Mouse (Mus musculus): ENCODE results near the gene Eif3k. TPM values are rescaled to one million over a fixed set of nuclear protein-coding genes. Genes with fewer than 3 reads are reported as not detected.

The Eif3k gene
- polyA plus RNA-seq (2015; fragmentation: Nextera tagmentation; extraction: Ambion mirVana): 279 TPM in 2 replicates

DNA sequence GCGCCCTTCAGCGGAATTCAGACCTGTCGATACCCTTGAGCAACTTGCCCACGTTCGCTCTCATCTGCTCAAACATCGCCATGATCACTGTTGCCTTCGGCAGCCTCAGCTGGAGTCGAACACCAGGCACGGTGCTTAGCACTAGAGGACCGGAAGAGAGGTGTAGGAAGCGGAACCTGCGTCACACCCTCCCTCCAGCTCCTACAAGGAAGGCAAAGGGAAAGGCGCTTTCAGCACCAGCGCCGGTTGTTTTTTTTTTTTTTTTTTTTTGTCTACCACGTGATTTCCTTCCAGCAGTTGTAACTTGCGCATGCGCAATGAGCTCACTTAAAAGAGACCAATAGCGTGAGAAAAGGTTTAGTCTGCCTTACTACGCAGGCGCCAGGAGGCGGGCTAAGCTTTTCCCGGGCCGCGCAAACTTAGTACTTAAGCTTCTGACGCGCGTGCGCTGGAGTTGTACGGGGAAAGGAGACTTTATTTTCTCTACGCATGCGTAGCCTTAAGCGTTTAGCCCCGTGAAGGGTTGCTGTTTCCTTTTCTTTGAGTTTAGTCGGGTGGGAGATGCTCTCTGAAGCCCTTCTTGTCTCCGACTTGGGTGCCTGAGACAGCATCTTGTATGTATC is at the start of gene Eif3k, which contains the start of gene Map4k1:
Gene Eif3k (minus strand): TSS at position 214 of the 623 bp plus-strand sequence.
Gene Map4k1 (plus strand): TSS at position 400 of the 623 bp plus-strand sequence.
- Histone ChIP-seq H3K9ac (ENCODE audit: low read depth, low read length) (peak within 1 kb of the TSS; percentile 79), H3K9me3 (replicated peaks; ENCODE audit: control insufficient read depth, low read length, poor library complexity, severe bottlenecking) (no peaks in the 10 kb centered on the region), H3K4me2 (ENCODE audit: low read length) (peak within 1 kb of the TSS; percentile 99), H3K4me1 (ENCODE audit: control insufficient read depth, insufficient read depth, low read length) (peaks cover 17% of the 10 kb centered on the region), H3K4me3 (ENCODE audit: low read depth, low read length) (peak within 1 kb of the TSS; percentile 77), H3K27ac (ENCODE audit: low read length) (peak within 1 kb of the TSS; percentile 77), H3K27me3 (ENCODE audit: control insufficient read depth, insufficient read depth, low read depth, low read length) (no peaks in the 10 kb centered on the region), H3K36me3 (ENCODE audit: control insufficient read depth, insufficient read depth, low read length) (peaks cover 11% of the 10 kb centered on the region; the same call in 1 of the 2 replicates)
- ATAC-seq: peak; percentile 97
- under 1% methylated on average over 34 of the region's 36 CpGs for WGBS

DNA sequence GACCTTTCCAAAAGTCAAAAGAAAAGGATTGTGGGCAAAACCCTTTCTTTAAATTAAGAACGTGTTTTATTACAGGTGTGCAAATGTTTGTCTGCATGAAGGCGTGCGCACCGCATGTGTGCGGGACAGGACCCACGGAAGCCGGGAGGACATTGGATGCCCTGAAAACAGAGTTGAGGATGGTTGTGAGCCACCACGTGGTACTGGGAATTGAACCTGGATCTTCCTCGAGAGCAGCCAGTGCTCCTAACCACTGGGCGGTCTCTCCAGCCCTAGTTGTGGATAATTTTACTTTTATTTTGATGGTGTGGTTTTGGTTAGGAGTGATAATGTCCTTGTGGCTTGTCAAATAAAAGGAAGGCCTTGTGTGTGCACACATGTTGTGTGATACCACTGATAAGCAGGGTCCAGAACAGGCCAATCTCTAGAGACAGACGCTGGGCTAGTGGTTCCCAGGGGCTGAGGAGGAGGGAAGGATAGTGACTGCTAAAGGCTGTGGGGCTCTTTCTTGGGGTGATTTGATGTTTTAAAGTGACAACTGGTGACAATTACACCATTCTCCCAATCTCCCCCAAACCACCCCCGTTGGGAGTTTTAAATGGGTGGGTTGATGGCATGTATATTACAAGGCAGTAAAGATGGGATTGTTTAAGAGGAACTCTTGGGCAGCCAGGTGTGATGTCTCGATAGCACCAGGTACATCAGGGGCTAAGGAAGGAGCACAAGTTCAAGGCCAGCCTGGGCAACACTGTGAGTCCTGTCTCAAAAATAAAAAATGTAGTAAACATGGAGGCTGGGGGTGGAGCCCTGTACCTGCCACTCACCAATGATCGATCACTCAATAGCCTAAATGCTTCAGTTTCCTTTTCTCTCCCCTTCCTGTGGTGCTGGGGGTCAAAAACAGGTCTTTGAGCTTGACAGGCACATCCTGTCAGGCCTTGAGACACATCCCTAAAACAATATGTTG is 48.3 kb upstream of the Eif3k start:
- Histone ChIP-seq H3K27ac (ENCODE audit: low read length) (no peak overlapping the region), H3K4me3 (ENCODE audit: low read depth, low read length) (no peak overlapping the region), H3K4me2 (ENCODE audit: low read length) (no peak overlapping the region), H3K4me1 (ENCODE audit: control insufficient read depth, insufficient read depth, low read length) (no peaks in the 10 kb centered on the region), H3K27me3 (ENCODE audit: control insufficient read depth, insufficient read depth, low read depth, low read length) (no peaks in the 10 kb centered on the region), H3K9me3 (replicated peaks; ENCODE audit: control insufficient read depth, low read length, poor library complexity, severe bottlenecking) (no peaks in the 10 kb centered on the region), H3K9ac (ENCODE audit: low read depth, low read length) (no peak overlapping the region), H3K36me3 (ENCODE audit: control insufficient read depth, insufficient read depth, low read length) (no peaks in the 10 kb centered on the region)
- WGBS: 91% methylated on average over 14 of the region's 14 CpGs
- ATAC-seq: no peak

DNA sequence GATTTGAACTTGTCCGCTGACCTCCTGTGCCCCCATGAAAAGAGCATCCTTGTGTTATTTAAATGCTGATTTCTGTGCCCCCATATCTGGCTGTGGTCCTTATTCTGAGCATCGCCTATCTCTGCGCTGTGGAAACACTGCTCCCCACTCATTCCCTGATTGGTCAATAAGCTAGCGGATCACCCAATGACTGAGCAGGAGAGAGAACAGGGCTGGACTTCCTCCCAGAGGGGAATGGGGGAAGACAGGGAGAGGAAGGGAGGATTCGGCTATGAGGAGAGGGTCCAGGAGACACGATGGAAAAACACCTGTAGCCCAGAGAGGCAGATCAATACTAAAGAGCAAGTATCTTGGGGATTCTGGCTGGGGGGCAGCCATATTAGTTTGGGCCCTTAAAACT is 47.1 kb upstream of the Eif3k start:
- no peaks in the 10 kb centered on the region for H3K27me3 ChIP-seq (ENCODE audit: control insufficient read depth, insufficient read depth, low read depth, low read length)
- H3K4me2 ChIP-seq (ENCODE audit: low read length): no peak overlapping the region
- H3K9me3 ChIP-seq (replicated peaks; ENCODE audit: control insufficient read depth, low read length, poor library complexity, severe bottlenecking): no peaks in the 10 kb centered on the region
- H3K27ac ChIP-seq (ENCODE audit: low read length): no peak overlapping the region
- no peak overlapping the region for H3K4me3 ChIP-seq (ENCODE audit: low read depth, low read length)
- ATAC-seq: no peak
- 83% methylated on average over 6 of the region's 6 CpGs for WGBS
- no peak overlapping the region for H3K9ac ChIP-seq (ENCODE audit: low read depth, low read length)
- no peaks in the 10 kb centered on the region for H3K36me3 ChIP-seq (ENCODE audit: control insufficient read depth, insufficient read depth, low read length)
- no peaks in the 10 kb centered on the region for H3K4me1 ChIP-seq (ENCODE audit: control insufficient read depth, insufficient read depth, low read length)

DNA sequence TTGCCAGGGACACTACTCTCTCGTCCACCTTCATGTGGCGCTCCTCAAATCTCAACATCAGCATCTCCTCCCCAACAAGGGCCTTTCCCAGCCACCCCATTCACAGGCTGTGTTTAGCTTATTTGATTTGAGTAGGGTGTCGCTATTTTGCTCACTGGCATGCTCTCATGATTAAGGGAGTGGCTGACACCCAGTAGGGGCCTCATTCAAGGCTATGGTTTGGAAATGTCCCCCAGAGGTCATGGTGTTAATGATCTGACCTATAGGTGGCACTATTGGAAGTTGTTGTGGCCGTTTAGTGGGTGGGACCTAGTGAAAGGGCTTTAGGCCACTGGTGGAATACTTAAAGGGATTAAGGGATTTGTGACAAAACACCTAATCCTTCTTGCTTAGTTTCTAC is 45.1 kb upstream of the Eif3k start:
- no peaks in the 10 kb centered on the region for H3K9me3 ChIP-seq (replicated peaks; ENCODE audit: control insufficient read depth, low read length, poor library complexity, severe bottlenecking)
- H3K36me3 ChIP-seq (ENCODE audit: control insufficient read depth, insufficient read depth, low read length): no peaks in the 10 kb centered on the region
- H3K27me3 ChIP-seq (ENCODE audit: control insufficient read depth, insufficient read depth, low read depth, low read length): no peaks in the 10 kb centered on the region
- H3K27ac ChIP-seq (ENCODE audit: low read length): no peak overlapping the region
- WGBS: 72% methylated on average over 4 of the region's 4 CpGs
- H3K4me2 ChIP-seq (ENCODE audit: low read length): no peak overlapping the region
- no peak overlapping the region for H3K9ac ChIP-seq (ENCODE audit: low read depth, low read length)
- no peaks in the 10 kb centered on the region for H3K4me1 ChIP-seq (ENCODE audit: control insufficient read depth, insufficient read depth, low read length)
- no peak for ATAC-seq
- no peak overlapping the region for H3K4me3 ChIP-seq (ENCODE audit: low read depth, low read length)

- Histone ChIP-seq H3K36me3 (ENCODE audit: control insufficient read depth, insufficient read depth, low read length) (no peaks in the 10 kb centered on the region), H3K4me1 (ENCODE audit: control insufficient read depth, insufficient read depth, low read length) (no peaks in the 10 kb centered on the region), H3K4me3 (ENCODE audit: low read depth, low read length) (no peak overlapping the region), H3K27ac (ENCODE audit: low read length) (no peak overlapping the region), H3K9me3 (replicated peaks; ENCODE audit: control insufficient read depth, low read length, poor library complexity, severe bottlenecking) (no peaks in the 10 kb centered on the region), H3K9ac (ENCODE audit: low read depth, low read length) (no peak overlapping the region), H3K4me2 (ENCODE audit: low read length) (no peak overlapping the region), H3K27me3 (ENCODE audit: control insufficient read depth, insufficient read depth, low read depth, low read length) (no peaks in the 10 kb centered on the region)
- 93% methylated on average over 5 of the region's 5 CpGs for WGBS
- ATAC-seq: no peak
Observed at GRCm38 (mm10) chr7:29026195-29026594, 44.5 kb upstream of the Eif3k start.

GRCm38 (mm10) chr7:29025566-29025965 is 43.9 kb upstream of the Eif3k start:
- no peaks in the 10 kb centered on the region for H3K36me3 ChIP-seq (ENCODE audit: control insufficient read depth, insufficient read depth, low read length)
- ATAC-seq: no peak
- 82% methylated on average over 7 of the region's 7 CpGs for WGBS
- H3K4me1 ChIP-seq (ENCODE audit: control insufficient read depth, insufficient read depth, low read length): no peaks in the 10 kb centered on the region
- H3K4me2 ChIP-seq (ENCODE audit: low read length): no peak overlapping the region
- H3K27me3 ChIP-seq (ENCODE audit: control insufficient read depth, insufficient read depth, low read depth, low read length): peaks cover 4% of the 10 kb centered on the region
- no peak overlapping the region for H3K4me3 ChIP-seq (ENCODE audit: low read depth, low read length)
- H3K9me3 ChIP-seq (replicated peaks; ENCODE audit: control insufficient read depth, low read length, poor library complexity, severe bottlenecking): no peaks in the 10 kb centered on the region
- H3K9ac ChIP-seq (ENCODE audit: low read depth, low read length): no peak overlapping the region
- H3K27ac ChIP-seq (ENCODE audit: low read length): no peak overlapping the region

DNA sequence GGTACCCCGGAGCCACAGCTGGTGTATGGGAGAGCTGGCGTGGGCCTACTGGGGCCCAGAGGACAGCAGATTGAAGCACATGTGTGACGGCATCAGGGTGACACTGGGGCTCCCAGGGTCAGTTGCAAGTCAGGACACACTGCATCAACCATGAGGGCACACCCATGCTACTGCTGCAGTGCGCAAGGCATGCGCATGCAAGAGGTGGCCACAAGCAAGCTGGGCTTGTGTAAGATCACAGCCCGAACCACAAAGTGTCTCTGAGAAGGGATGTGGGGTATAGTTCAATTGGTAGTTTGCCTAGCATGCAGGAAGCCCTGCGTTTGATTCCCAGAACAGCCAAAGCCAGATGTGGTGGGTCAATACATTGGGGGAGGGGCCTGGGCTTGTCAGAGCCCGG is 41.9 kb upstream of the Eif3k start:
- WGBS: 91% methylated on average over 8 of the region's 8 CpGs
- H3K4me3 ChIP-seq (ENCODE audit: low read depth, low read length): no peak overlapping the region
- no peak for ATAC-seq
- no peaks in the 10 kb centered on the region for H3K9me3 ChIP-seq (replicated peaks; ENCODE audit: control insufficient read depth, low read length, poor library complexity, severe bottlenecking)
- H3K4me1 ChIP-seq (ENCODE audit: control insufficient read depth, insufficient read depth, low read length): peaks cover 4% of the 10 kb centered on the region; the same call in 1 of the 2 replicates
- H3K27me3 ChIP-seq (ENCODE audit: control insufficient read depth, insufficient read depth, low read depth, low read length): peaks cover 21% of the 10 kb centered on the region
- no peak overlapping the region for H3K27ac ChIP-seq (ENCODE audit: low read length)
- no peak overlapping the region for H3K9ac ChIP-seq (ENCODE audit: low read depth, low read length)
- H3K36me3 ChIP-seq (ENCODE audit: control insufficient read depth, insufficient read depth, low read length): no peaks in the 10 kb centered on the region
- H3K4me2 ChIP-seq (ENCODE audit: low read length): no peak overlapping the region

DNA sequence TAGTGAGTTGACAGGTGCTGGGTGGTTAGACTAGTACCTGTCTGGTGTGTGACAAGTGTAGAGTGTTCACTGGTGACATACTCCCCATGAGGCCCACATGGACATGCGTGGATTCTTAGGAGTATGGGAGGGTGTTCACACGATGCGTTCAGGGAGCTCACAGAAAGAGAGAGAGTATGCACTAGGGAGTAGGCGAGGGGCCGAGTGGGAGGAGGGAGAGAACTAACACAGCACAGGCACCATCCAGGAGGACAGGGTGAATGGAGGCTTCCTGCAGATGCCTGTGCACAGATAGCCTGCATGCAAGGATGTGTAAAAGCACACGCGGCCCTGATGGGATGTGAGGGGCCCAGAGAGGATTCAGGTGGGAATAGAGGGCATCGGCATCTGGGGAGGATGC is 40.8 kb upstream of the Eif3k start:
- peaks cover 4% of the 10 kb centered on the region; the same call in 1 of the 2 replicates for H3K4me1 ChIP-seq (ENCODE audit: control insufficient read depth, insufficient read depth, low read length)
- no peak for ATAC-seq
- 87% methylated on average over 8 of the region's 8 CpGs for WGBS
- H3K36me3 ChIP-seq (ENCODE audit: control insufficient read depth, insufficient read depth, low read length): no peaks in the 10 kb centered on the region
- H3K9me3 ChIP-seq (replicated peaks; ENCODE audit: control insufficient read depth, low read length, poor library complexity, severe bottlenecking): no peaks in the 10 kb centered on the region
- peaks cover 31% of the 10 kb centered on the region for H3K27me3 ChIP-seq (ENCODE audit: control insufficient read depth, insufficient read depth, low read depth, low read length)
- H3K4me2 ChIP-seq (ENCODE audit: low read length): no peak overlapping the region
- no peak overlapping the region for H3K9ac ChIP-seq (ENCODE audit: low read depth, low read length)
- H3K4me3 ChIP-seq (ENCODE audit: low read depth, low read length): no peak overlapping the region
- H3K27ac ChIP-seq (ENCODE audit: low read length): no peak overlapping the region
